Mouse (Mus musculus) activated CD4-positive, CD25-positive, alpha-beta regulatory T cell, adult 4 months (primary cell): ENCODE results near the gene Anp32b. TPM values are rescaled to one million over a fixed set of nuclear protein-coding genes. Genes with fewer than 3 reads are reported as not detected.

Experiments
- ATAC-seq: one replicate; pipeline ENCODE4 v1.8.0; 2017
- polyA plus RNA-seq, 2 experiments: library from polyadenylated mRNA; unstranded; fragments of 100-300 nt; shearing (Covaris generic); gene quantifications; one replicate each; pipeline ENCODE4 v1.2.1; 2017

Gene Anp32b
- polyA plus RNA-seq, 2 experiments from 2014 or later, result 55.1 to 55.3 TPM

DNA sequence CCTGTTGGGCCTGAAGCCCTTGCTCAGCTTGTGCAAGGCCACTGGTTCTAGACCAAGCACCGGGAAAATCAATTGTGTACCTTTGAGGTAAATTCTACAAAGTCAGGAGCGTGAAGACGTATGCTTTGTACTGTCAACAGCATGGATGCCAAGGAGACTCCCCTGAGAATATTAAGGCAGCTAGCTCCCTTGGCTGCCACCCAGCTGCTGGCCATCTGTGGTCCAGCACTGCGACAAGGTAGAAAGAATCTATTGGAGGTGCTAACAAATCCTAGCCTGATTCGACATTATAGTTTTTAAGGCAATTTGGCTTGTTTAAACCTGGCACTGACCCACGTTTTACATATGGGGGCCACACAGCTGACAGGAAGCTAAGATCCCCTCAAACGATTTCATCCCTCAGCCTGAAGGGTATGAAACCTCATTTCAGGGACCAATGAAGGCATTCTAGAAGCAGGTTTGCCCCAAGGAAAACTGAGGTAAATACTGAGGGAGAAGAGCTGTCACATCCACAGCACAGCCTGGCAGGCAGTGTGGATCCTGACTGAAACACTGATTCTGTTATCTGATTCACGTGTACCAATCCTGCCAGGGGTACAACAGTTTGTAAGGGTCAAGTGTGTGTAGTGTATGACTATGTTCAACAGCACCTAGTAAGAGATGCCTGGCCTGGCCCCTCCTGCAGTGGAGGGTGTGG lies 54.8 kb downstream of the Anp32b start:
- ATAC-seq, result no peak

DNA sequence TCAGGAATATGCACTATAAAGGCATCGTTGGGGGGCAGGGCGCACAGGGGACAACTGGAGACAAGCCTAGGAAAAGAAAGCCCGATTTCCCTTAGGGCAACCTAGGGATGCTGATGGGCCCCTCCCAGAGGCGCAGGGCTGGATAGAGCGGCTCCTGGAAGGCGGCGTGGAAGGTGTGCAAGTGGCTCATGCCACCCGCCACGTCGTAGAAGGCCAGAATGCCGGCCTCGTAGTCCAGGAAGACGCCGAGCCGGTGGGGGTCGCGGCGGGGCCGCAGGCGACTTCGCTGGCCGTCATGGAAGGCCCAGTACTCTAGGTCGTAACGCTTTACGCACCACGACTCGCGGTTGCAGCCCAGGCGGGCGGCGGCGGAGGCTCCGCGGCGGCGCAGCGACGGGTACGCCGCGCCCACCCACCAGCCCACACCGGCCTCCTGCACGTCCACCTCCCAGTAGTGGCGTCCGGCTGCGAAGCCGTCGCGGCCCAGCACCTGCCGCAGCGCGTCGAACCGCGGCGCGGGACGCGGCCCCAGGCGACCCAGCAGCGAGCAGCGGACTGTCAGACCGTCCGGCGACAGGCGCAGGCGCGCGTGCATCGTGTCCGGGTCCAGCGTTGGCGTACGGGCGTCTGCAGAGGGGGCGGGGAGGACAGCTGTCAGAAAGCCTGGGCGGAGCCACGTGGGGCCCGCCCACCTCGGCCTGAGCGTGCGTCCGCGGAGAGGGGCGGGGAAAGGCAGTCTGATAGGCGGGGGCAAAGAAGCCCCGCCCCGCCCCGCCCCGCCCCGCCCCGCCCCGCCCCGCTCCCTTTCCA lies 56.3 kb downstream of the Anp32b start:
- ATAC-seq, result peak; percentile 75

DNA sequence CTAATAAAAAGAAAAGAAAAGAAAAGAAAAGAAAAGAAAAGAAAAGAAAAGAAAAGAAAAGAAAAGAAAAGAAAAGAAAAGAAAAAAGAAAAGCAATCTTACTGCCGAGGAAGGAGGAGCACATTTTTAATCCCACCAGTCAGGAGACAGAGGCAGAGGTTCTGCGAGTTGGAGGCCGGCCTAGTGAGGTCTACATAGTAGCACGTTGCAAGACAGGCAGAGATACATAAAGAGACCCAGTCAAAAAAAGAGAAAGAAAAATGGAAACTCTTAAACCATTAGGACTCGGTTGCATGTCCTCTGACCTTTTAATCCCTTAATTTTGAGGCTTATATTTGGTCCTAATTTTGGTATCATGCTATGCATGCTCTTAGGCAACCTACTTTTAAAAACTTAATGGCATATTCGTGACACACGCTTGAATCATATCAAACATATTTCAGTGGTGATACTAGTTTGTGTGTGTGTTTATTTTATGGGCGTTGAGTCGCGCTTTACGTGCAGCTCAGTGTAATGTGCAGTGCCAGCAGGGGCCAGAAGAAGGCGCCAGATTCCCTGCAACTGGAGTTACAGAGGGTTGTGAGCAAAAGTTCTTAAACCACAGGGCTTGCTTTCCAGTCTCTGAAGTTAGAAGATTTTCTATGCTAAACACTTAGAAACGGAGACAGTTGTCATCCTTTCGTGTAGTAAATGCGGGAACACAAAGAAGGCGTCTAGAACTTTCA lies 57.2 kb downstream of the Anp32b start:
- ATAC-seq, result peak; percentile 72

DNA sequence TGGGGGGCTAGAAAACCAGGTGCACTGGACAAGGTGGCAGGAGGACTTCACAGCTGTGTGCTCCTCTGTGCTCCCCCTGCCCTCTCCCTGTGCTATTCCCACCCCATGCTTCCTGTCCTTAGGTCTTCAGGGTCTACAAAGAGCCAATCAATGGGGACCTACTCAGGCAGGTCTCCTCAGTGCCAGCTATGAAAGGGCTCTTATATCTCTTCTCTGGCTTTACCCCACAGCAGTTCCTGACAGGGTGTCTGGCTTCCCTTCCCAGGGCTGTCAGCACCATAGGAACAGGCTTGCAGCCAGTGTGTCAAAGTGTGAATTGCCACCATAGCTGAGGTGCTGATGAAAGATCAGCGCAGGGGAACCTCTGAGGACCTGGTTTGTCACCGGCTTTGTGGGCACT lies 69.8 kb downstream of the Anp32b start:
- ATAC-seq, result no peak

DNA sequence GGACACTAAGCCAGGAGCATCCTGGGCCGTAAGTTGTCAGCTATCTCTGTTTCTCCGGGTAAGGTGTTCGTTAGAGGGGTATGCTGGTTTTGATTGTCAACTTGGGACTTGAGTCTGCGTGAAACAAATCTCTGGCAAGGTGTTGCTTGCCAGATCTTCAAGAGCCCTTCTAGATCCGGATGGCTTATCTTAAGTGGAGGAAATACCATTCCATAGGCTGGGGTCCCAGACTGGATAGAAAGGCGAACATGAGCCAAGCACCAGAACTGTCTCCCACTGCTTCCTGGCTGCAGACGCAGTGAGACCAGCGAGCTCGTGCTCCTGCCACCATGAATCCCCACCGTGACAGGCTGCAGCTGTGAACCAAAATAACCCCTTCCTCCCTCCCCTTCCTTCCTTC lies 70.8 kb downstream of the Anp32b start:
- ATAC-seq, result no peak

Other genes starting within 250 kb of the Anp32b start
- not detected for gene Foxe1, start 107.3 kb upstream of the Anp32b start, polyA plus RNA-seq
- gene Trmo, start 61.5 kb upstream of the Anp32b start, polyA plus RNA-seq, result 10 to 100 TPM; 10.9 to 16.3 TPM
- gene Hemgn, start 37.4 kb upstream of the Anp32b start, polyA plus RNA-seq, result 1 to 10 TPM in 1 of 2 experiments, under 1 TPM in 1; 0.93 to 2.7 TPM
- 10 to 100 TPM; 68.7 to 68.8 TPM for gene Nans, start 38.3 kb downstream of the Anp32b start, polyA plus RNA-seq
- gene Trim14, start 85.2 kb downstream of the Anp32b start, polyA plus RNA-seq, result 10 to 100 TPM; 26.7 to 31.2 TPM
- gene Coro2a, start 151.3 kb downstream of the Anp32b start, polyA plus RNA-seq, result 100 to 1,000 TPM in 1 of 2 experiments, 10 to 100 TPM in 1; 79.7 to 108 TPM
- under 1 TPM; 0.31 to 0.67 TPM for gene Tbc1d2, start 199.3 kb downstream of the Anp32b start, polyA plus RNA-seq